Mouse (Mus musculus): ENCODE data around the gene Vmn1r75.

The Vmn1r75 gene

GRCm38 (mm10) chr7:11874330-11874729 lies at the start of gene Vmn1r75:
Gene Vmn1r75 (plus strand): TSS chr7:11874630.
- no peak for DNase-seq (ENCODE audit: low read depth, low spot score)

- DNase-seq (ENCODE audit: low read depth, low spot score), result no peak
These were observed 40.8 kb upstream of the Vmn1r75 start, which contains the start of gene Vmn1r74 for GRCm38 (mm10) chr7:11833680-11834079. Gene Vmn1r74 (plus strand): TSS chr7:11833980.
